Mouse (Mus musculus): ENCODE results near the gene Nectin1. TPM values are rescaled to one million over a fixed set of nuclear protein-coding genes. Genes with fewer than 3 reads are reported as not detected.

The Nectin1 gene
- polyA plus RNA-seq, 1 experiment, result 13.1 TPM

DNA sequence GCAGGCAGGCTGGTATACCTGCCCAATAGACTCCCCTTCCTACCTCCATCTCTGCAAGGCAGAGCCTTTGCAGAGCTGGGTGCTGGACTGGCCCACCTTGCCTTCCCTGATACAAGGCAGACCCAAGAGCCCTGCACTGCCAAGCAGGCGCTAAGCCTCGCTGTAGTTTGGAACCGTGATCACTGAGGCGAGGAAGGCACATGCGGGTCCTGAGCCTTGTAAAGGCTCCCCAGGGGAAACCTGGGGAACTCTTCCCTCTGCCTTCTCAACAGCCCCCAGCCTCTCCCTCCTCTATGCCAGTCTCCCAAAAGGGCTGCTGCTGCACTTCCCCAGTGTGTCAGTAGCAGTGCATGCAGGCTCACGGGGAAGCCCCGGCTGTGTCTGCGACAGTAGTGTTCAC lies 37.1 kb downstream of the Nectin1 start:
- no peak overlapping the region for H3K9ac ChIP-seq (ENCODE audit: low read depth, poor library complexity, severe bottlenecking)
- TF ChIP-seq CTCF (IDR thresholded peaks at IDR 0.05; ENCODE audit: low read depth, low read length) (no peak), POLR2A (IDR thresholded peaks at IDR 0.05; ENCODE audit: insufficient read depth, low read length) (no peak), EP300 (IDR thresholded peaks at IDR 0.05; ENCODE audit: insufficient read depth, low read depth, low read length) (no peak)
- H3K36me3 ChIP-seq (ENCODE audit: control insufficient read depth, insufficient read depth, low read length, poor library complexity, severe bottlenecking), result no peaks in the 10 kb centered on the region
- H3K9me3 ChIP-seq (replicated peaks; ENCODE audit: control insufficient read depth, insufficient read depth, low read length, poor library complexity, severe bottlenecking), result no peaks in the 10 kb centered on the region
- no peak overlapping the region for H3K4me3 ChIP-seq (ENCODE audit: low read depth, low read length)
- no peak overlapping the region for H3K27ac ChIP-seq (ENCODE audit: insufficient read depth, low read length)
- H3K27me3 ChIP-seq (ENCODE audit: control insufficient read depth, insufficient read depth, low read length, poor library complexity, severe bottlenecking), result no peaks in the 10 kb centered on the region
- H3K4me1 ChIP-seq (ENCODE audit: control insufficient read depth, insufficient read depth, low read length), result no peaks in the 10 kb centered on the region

DNA sequence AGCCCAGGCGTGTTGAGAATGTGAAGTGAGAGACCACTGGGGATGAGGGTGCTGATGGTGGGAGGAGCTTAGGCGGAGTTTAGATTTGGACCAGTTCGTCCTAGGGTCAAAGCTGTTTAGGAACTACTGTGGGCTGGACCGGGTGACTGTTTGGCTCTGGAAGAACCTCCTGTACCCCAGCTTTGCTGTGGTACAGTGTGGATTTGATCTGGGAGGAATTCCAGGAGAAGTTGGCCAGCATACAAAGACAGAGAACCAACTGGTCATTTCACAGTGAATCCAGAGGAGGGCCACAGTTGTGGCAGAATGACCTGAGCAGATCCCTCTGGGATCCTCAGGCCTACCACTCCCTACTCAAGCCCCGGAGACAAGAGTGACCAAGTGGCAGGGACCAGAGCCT lies 38.6 kb downstream of the Nectin1 start:
- no peaks in the 10 kb centered on the region for H3K27me3 ChIP-seq (ENCODE audit: control insufficient read depth, insufficient read depth, low read length, poor library complexity, severe bottlenecking)
- no peaks in the 10 kb centered on the region for H3K36me3 ChIP-seq (ENCODE audit: control insufficient read depth, insufficient read depth, low read length, poor library complexity, severe bottlenecking)
- H3K4me1 ChIP-seq (ENCODE audit: control insufficient read depth, insufficient read depth, low read length), result no peaks in the 10 kb centered on the region
- H3K9me3 ChIP-seq (replicated peaks; ENCODE audit: control insufficient read depth, insufficient read depth, low read length, poor library complexity, severe bottlenecking), result no peaks in the 10 kb centered on the region
- H3K9ac ChIP-seq (ENCODE audit: low read depth, poor library complexity, severe bottlenecking), result no peak overlapping the region
- TF ChIP-seq EP300 (IDR thresholded peaks at IDR 0.05; ENCODE audit: insufficient read depth, low read depth, low read length), result no peak
- TF ChIP-seq CTCF (IDR thresholded peaks at IDR 0.05; ENCODE audit: low read depth, low read length), result no peak
- no peak for TF ChIP-seq POLR2A (IDR thresholded peaks at IDR 0.05; ENCODE audit: insufficient read depth, low read length)
- H3K27ac ChIP-seq (ENCODE audit: insufficient read depth, low read length), result no peak overlapping the region
- H3K4me3 ChIP-seq (ENCODE audit: low read depth, low read length), result no peak overlapping the region

DNA sequence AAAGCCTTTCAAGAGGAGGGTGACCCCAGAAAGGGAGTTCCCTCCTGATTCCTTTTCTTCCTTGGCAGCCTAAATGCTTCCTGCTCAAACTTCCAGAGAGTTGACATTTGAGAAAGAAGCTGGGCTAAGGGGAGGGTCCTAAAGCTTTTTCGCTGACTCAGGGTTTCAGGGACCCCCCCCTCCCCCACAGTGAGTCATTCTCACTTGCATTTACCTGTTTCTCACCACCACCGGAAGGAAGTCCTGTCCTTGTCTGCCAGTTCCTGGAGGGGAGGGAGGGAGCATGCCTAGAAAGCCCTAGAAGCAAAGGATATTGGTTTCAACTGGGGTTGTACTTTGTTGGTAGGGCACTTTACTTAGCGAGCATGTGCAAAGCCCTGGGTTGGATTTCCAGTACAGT lies 40.2 kb downstream of the Nectin1 start:
- Histone ChIP-seq H3K36me3 (ENCODE audit: control insufficient read depth, insufficient read depth, low read length, poor library complexity, severe bottlenecking) (no peaks in the 10 kb centered on the region), H3K27ac (ENCODE audit: insufficient read depth, low read length) (no peak overlapping the region), H3K4me1 (ENCODE audit: control insufficient read depth, insufficient read depth, low read length) (peaks cover 4% of the 10 kb centered on the region), H3K9ac (ENCODE audit: low read depth, poor library complexity, severe bottlenecking) (no peak overlapping the region), H3K4me3 (ENCODE audit: low read depth, low read length) (no peak overlapping the region), H3K9me3 (replicated peaks; ENCODE audit: control insufficient read depth, insufficient read depth, low read length, poor library complexity, severe bottlenecking) (no peaks in the 10 kb centered on the region), H3K27me3 (ENCODE audit: control insufficient read depth, insufficient read depth, low read length, poor library complexity, severe bottlenecking) (no peaks in the 10 kb centered on the region)
- TF ChIP-seq EP300 (IDR thresholded peaks at IDR 0.05; ENCODE audit: insufficient read depth, low read depth, low read length) (no peak), POLR2A (IDR thresholded peaks at IDR 0.05; ENCODE audit: insufficient read depth, low read length) (no peak), CTCF (IDR thresholded peaks at IDR 0.05; ENCODE audit: low read depth, low read length) (no peak)

DNA sequence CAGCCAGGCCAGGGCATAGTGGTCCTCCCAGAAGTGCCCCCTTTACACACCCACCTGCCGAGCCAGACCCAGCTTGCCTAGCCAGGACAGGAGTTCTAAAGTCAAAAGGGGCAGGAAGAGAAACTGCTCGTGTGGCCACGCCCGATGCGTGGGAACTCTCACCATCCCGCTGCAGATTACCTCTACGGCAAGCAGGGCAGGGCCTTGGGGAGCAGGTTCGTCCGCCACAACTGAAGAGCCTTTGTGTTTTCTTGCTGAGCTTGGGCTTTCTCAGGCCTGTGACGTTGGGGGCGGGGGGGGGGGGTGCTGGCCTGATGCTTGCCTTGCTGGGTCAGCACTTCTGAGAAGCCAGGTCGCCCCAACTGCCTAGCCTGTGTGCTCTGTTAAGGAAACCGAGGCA lies 41.1 kb downstream of the Nectin1 start:
- H3K4me1 ChIP-seq (ENCODE audit: control insufficient read depth, insufficient read depth, low read length), result peaks cover 4% of the 10 kb centered on the region
- no peaks in the 10 kb centered on the region for H3K27me3 ChIP-seq (ENCODE audit: control insufficient read depth, insufficient read depth, low read length, poor library complexity, severe bottlenecking)
- H3K9me3 ChIP-seq (replicated peaks; ENCODE audit: control insufficient read depth, insufficient read depth, low read length, poor library complexity, severe bottlenecking), result no peaks in the 10 kb centered on the region
- H3K27ac ChIP-seq (ENCODE audit: insufficient read depth, low read length), result no peak overlapping the region
- H3K36me3 ChIP-seq (ENCODE audit: control insufficient read depth, insufficient read depth, low read length, poor library complexity, severe bottlenecking), result no peaks in the 10 kb centered on the region
- TF ChIP-seq POLR2A (IDR thresholded peaks at IDR 0.05; ENCODE audit: insufficient read depth, low read length) (no peak), CTCF (IDR thresholded peaks at IDR 0.05; ENCODE audit: low read depth, low read length) (no peak), EP300 (IDR thresholded peaks at IDR 0.05; ENCODE audit: insufficient read depth, low read depth, low read length) (0 out of 2 replicates have a peak, but pooled peaks have one; percentile 19)
- no peak overlapping the region for H3K9ac ChIP-seq (ENCODE audit: low read depth, poor library complexity, severe bottlenecking)
- H3K4me3 ChIP-seq (ENCODE audit: low read depth, low read length), result no peak overlapping the region

DNA sequence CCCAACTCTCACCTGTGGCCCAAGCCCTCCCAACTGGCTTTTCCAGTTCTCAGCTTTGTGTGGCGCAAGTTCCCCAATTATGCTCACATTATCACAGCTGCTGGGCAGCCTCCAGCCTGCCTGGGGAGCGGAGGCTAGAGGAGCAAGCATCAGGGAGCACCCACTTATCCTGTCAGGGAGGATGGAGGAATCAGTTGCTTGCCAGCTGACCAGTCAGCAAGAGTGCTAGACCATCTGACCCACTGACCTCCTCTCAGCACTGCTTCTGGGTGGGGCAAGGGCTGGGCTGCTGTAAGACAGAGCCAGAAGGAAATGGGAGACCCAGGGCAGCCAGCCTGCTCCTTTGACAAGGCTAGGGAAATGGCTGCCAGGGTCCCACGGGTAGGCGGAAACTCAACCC lies 43.8 kb downstream of the Nectin1 start:
- Histone ChIP-seq H3K9me3 (replicated peaks; ENCODE audit: control insufficient read depth, insufficient read depth, low read length, poor library complexity, severe bottlenecking) (no peaks in the 10 kb centered on the region), H3K4me1 (ENCODE audit: control insufficient read depth, insufficient read depth, low read length) (peaks cover 4% of the 10 kb centered on the region), H3K36me3 (ENCODE audit: control insufficient read depth, insufficient read depth, low read length, poor library complexity, severe bottlenecking) (no peaks in the 10 kb centered on the region), H3K27ac (ENCODE audit: insufficient read depth, low read length) (no peak overlapping the region), H3K4me3 (ENCODE audit: low read depth, low read length) (no peak overlapping the region), H3K27me3 (ENCODE audit: control insufficient read depth, insufficient read depth, low read length, poor library complexity, severe bottlenecking) (no peaks in the 10 kb centered on the region), H3K9ac (ENCODE audit: low read depth, poor library complexity, severe bottlenecking) (no peak overlapping the region)
- TF ChIP-seq POLR2A (IDR thresholded peaks at IDR 0.05; ENCODE audit: insufficient read depth, low read length) (no peak), CTCF (IDR thresholded peaks at IDR 0.05; ENCODE audit: low read depth, low read length) (no peak), EP300 (IDR thresholded peaks at IDR 0.05; ENCODE audit: insufficient read depth, low read depth, low read length) (no peak)

DNA sequence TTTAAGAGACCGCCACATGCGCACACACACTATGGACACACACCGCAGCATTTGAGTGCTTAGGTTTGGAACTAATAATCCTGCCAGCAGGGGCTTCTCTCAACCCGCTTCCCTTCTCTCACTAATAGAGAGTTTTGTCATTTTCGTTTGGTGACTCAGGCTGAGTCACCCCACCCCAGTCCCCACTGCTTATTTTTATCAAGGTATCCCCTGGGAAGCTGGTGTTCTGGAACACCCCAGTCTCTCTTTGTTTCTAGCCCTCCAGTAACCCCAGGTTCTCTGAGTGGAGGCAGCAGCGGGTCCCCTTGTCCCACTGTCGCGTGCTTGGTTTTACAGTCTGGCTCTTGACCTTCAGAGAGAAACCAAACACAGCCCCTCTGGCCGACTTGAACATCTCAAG lies 48.9 kb downstream of the Nectin1 start:
- Histone ChIP-seq H3K27ac (ENCODE audit: insufficient read depth, low read length) (no peak overlapping the region), H3K4me3 (ENCODE audit: low read depth, low read length) (no peak overlapping the region), H3K27me3 (ENCODE audit: control insufficient read depth, insufficient read depth, low read length, poor library complexity, severe bottlenecking) (no peaks in the 10 kb centered on the region), H3K4me1 (ENCODE audit: control insufficient read depth, insufficient read depth, low read length) (peaks cover 4% of the 10 kb centered on the region), H3K9me3 (replicated peaks; ENCODE audit: control insufficient read depth, insufficient read depth, low read length, poor library complexity, severe bottlenecking) (no peaks in the 10 kb centered on the region), H3K9ac (ENCODE audit: low read depth, poor library complexity, severe bottlenecking) (no peak overlapping the region), H3K36me3 (ENCODE audit: control insufficient read depth, insufficient read depth, low read length, poor library complexity, severe bottlenecking) (peaks cover 9% of the 10 kb centered on the region; the same call in 1 of the 2 replicates)
- no peak for TF ChIP-seq POLR2A (IDR thresholded peaks at IDR 0.05; ENCODE audit: insufficient read depth, low read length)

Data from ES-Bruce4 (cell line).